Mouse (Mus musculus) cortical plate, adult 2 months (tissue): ENCODE results near the gene Chst3.
"Not testable (repeated sequence)": the region's sequence is repeated elsewhere in the genome, so short reads cannot be mapped to it uniquely, and the experiment has no call there.

Experiments used
- CTCF ChIP-seq: fragments of 200-500 bp; IDR thresholded peaks from 2 replicates; pipeline ENCODE4 v1.5.1; 2011; ENCODE audit warnings: mild to moderate bottlenecking, control low read depth, low read length; ENCODE audit not compliant: insufficient read depth; ENCODE audit errors: extremely low read depth
- POLR2A ChIP-seq: fragments of 200-500 bp; IDR thresholded peaks from 2 replicates; pipeline ENCODE4 v1.6.1; 2011; ENCODE audit warnings: mild to moderate bottlenecking, low read length, control low read depth; ENCODE audit not compliant: insufficient read depth; ENCODE audit errors: extremely low read depth

DNA sequence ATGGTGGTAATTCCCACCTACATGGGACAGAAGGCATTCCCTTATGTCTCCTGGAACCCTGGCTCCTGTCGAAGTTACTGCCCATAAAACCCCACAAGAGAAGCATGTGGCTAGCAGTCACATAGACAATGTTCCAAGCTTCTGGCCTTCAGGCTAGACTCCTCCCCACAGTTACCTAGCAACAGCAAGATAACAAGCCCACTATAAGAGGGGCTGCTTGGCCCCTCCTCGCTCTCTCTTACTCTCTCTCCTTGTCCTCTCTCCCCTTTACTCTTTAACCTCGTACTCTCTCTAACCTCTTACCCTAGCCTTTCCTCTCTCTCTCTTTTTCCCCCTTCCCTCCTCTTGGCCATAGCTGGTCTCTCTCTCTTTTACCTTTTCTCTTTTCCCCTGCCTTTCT lies 57.7 kb downstream of the Chst3 start:
- not testable (repeated sequence) for TF ChIP-seq POLR2A, CTCF
